Comparison of ENCODE assay signal across 8 mouse cellular contexts in genomic region chr4:31642593-31643290, GRCm38 (mm10).
DNase-seq lines count a peak whose midpoint lies in the region; ATAC-seq and TF ChIP-seq lines count a peak whose summit lies in the region.

No protein-coding gene starts in this region.

- H3K4me1 ChIP-seq in cerebellum, adult 2 months (ENCODE audit: control insufficient read depth, insufficient read depth, low read length) = no peaks in the 10 kb centered on the region; the same call in 1 of the 2 replicates
- peaks cover 11% of the 10 kb centered on the region for H3K4me1 ChIP-seq in limb, embryonic 10.5 days
- H3K4me1 ChIP-seq in neural tube, embryonic 15.5 days = peaks cover 10% of the 10 kb centered on the region
- H3K4me1 ChIP-seq in liver, embryonic 11.5 days (replicated peaks; ENCODE audit: control insufficient read depth, insufficient read depth, low read length) = no peaks in the 10 kb centered on the region

- DNase-seq in cerebellum, adult 2 months = peak; percentile 12 to 17
- DNase-seq in cerebellum, adult 11 months = no peak
- DNase-seq in adrenal gland, adult 8-10 months = peak; percentile 19
- DNase-seq in heart, adult 9 months (ENCODE audit: low spot score in 2 of 2) = peak; percentile 68 to 80
- DNase-seq in limb, embryonic 10.5 days (ENCODE audit: low spot score) = no peak
- no peak for DNase-seq in liver, embryonic 11.5 days (ENCODE audit: low spot score)
- no peak for DNase-seq in layer of hippocampus, adult 18-20 months (ENCODE audit: low spot score in 2 of 2)

- no peaks in the 10 kb centered on the region for H3K27me3 ChIP-seq in cerebellum, adult 2 months (ENCODE audit: control insufficient read depth, insufficient read depth, low read length)
- no peaks in the 10 kb centered on the region for H3K27me3 ChIP-seq in limb, embryonic 10.5 days (ENCODE audit: low read depth, poor library complexity, severe bottlenecking)
- H3K27me3 ChIP-seq in neural tube, embryonic 15.5 days (replicated peaks) = no peaks in the 10 kb centered on the region
- no peaks in the 10 kb centered on the region for H3K27me3 ChIP-seq in liver, embryonic 11.5 days (replicated peaks; ENCODE audit: control insufficient read depth, insufficient read depth, low read length)

- no peaks in the 10 kb centered on the region for H3K9me3 ChIP-seq in limb, embryonic 10.5 days (replicated peaks)
- no peaks in the 10 kb centered on the region for H3K9me3 ChIP-seq in neural tube, embryonic 15.5 days (replicated peaks)
- no peaks in the 10 kb centered on the region for H3K9me3 ChIP-seq in liver, embryonic 11.5 days (ENCODE audit: control insufficient read depth, low read length)

- peak overlapping the region; percentile 30 for H3K4me2 ChIP-seq in neural tube, embryonic 15.5 days
- H3K4me2 ChIP-seq in liver, embryonic 11.5 days = no peak overlapping the region

- H3K27ac ChIP-seq in cerebellum, adult 2 months (ENCODE audit: insufficient read depth, low read length) = no peak overlapping the region
- peak overlapping the region; percentile 46; the same call in 1 of the 2 replicates for H3K27ac ChIP-seq in limb, embryonic 10.5 days
- no peak overlapping the region for H3K27ac ChIP-seq in neural tube, embryonic 15.5 days (replicated peaks)
- H3K27ac ChIP-seq in liver, embryonic 11.5 days (ENCODE audit: low read depth, low read length) = no peak overlapping the region

- TF ChIP-seq CTCF in cerebellum, adult 2 months (IDR thresholded peaks at IDR 0.05; ENCODE audit: borderline replicate concordance, insufficient read depth, low read depth, low read length) = no peak

- H3K36me3 ChIP-seq in limb, embryonic 10.5 days = no peaks in the 10 kb centered on the region
- H3K36me3 ChIP-seq in neural tube, embryonic 15.5 days = no peaks in the 10 kb centered on the region
- H3K36me3 ChIP-seq in liver, embryonic 11.5 days (ENCODE audit: control insufficient read depth, insufficient read depth, low read length) = no peaks in the 10 kb centered on the region

- H3K4me3 ChIP-seq in cerebellum, adult 2 months (replicated peaks; ENCODE audit: insufficient read depth, low read depth, low read length) = no peak overlapping the region
- no peak overlapping the region for H3K4me3 ChIP-seq in limb, embryonic 10.5 days
- no peak overlapping the region for H3K4me3 ChIP-seq in neural tube, embryonic 15.5 days (replicated peaks)
- no peak overlapping the region for H3K4me3 ChIP-seq in liver, embryonic 11.5 days (ENCODE audit: low read depth, low read length)

- 28% methylated on average over 10 of the region's 10 CpGs for WGBS in cerebellum, adult 2 months
- 74% methylated on average over 10 of the region's 10 CpGs for WGBS in limb, embryonic 10.5 days
- WGBS in neural tube, embryonic 15.5 days = 44% methylated on average over 10 of the region's 10 CpGs
- WGBS in liver, embryonic 11.5 days = 65% methylated on average over 10 of the region's 10 CpGs

- TF ChIP-seq POLR2A in cerebellum, adult 2 months (IDR thresholded peaks at IDR 0.05; ENCODE audit: borderline replicate concordance, insufficient read depth, low read length) = no peak

- no peak overlapping the region for H3K9ac ChIP-seq in neural tube, embryonic 15.5 days (replicated peaks)
- no peak overlapping the region for H3K9ac ChIP-seq in liver, embryonic 11.5 days (ENCODE audit: low read depth, low read length)

- ATAC-seq in neural tube, embryonic 15.5 days (ENCODE audit: low FRiP score) = peak; percentile 60
- ATAC-seq in liver, embryonic 11.5 days (replicated peaks; ENCODE audit: low FRiP score) = no peak

Comparison
In these comparisons a context has a peak if more than half of its experiments do, and no peak if none do; other contexts are left out.
1. DNase-seq: peak in cerebellum, adult 2 months (2 of 2), adrenal gland, adult 8-10 months (single experiment) and heart, adult 9 months (2 of 2); none in cerebellum, adult 11 months (single experiment), limb, embryonic 10.5 days (single experiment), liver, embryonic 11.5 days (single experiment) and layer of hippocampus, adult 18-20 months (0 of 2).